Mouse (Mus musculus): ENCODE measurements around the gene Ppp6r3. TPM values are rescaled to one million over a fixed set of nuclear protein-coding genes. Genes with fewer than 3 reads are reported as not detected.

Ppp6r3 gene
- polyA plus RNA-seq, 1 experiment from 2014 or later: 65.1 TPM

DNA sequence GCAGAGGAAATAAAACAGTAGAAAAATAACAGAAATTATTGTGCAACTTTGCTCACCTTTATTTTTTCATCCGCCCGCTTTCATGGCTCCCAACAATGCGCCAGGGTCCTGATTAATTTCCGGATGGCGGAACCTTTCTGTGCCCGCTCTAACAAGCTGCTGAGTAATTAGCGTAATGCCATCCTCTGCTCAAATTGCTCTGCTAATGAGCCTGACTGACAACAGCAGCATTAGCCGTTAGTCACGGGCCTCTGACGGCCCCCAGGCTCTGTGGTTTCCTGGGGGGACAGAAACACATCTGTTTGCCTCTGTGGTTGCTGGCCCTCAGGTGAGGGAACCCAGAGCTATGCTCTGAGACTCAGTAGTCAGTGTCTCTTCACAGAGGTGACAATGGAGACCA is 134.5 kb downstream of the Ppp6r3 start:
- no peaks in the 10 kb centered on the region for H3K9me3 ChIP-seq
- H3K4me3 ChIP-seq: no peak overlapping the region
- no peak overlapping the region for H3K4me2 ChIP-seq (replicated peaks)
- H3K27ac ChIP-seq: no peak overlapping the region
- no peaks in the 10 kb centered on the region for H3K4me1 ChIP-seq
- ATAC-seq (ENCODE audit: low FRiP score, low read depth): no peak
- WGBS: 26% methylated on average over 10 of the region's 10 CpGs
- no peaks in the 10 kb centered on the region for H3K36me3 ChIP-seq
- no peak overlapping the region for H3K9ac ChIP-seq
- no peaks in the 10 kb centered on the region for H3K27me3 ChIP-seq

DNA sequence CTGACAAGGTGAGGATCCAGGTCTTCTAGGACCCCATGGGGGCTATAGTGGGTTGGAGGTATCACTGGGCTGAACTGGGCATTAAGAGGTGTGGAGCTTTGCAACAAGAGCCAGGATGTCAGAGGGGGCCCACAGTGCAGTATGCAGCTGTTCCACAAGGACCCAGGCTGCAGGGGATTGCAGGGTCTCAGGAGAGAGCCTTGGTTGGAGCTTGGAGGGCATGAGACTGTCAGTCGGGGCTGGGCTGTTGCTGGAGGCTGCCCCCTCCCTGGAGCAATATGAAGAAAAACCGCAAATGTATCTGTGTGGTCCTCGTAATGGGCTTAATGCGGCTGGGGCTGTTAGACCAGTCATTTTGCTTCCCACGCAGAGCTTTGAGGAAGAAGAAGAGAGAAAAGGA is 134.9 kb downstream of the Ppp6r3 start:
- no peak overlapping the region for H3K9ac ChIP-seq
- H3K4me3 ChIP-seq: no peak overlapping the region
- WGBS: 31% methylated on average over 5 of the region's 5 CpGs
- no peaks in the 10 kb centered on the region for H3K4me1 ChIP-seq
- no peak overlapping the region for H3K4me2 ChIP-seq (replicated peaks)
- H3K27ac ChIP-seq: no peak overlapping the region
- H3K9me3 ChIP-seq: no peaks in the 10 kb centered on the region
- no peak for ATAC-seq (ENCODE audit: low FRiP score, low read depth)
- H3K36me3 ChIP-seq: no peaks in the 10 kb centered on the region
- H3K27me3 ChIP-seq: no peaks in the 10 kb centered on the region

DNA sequence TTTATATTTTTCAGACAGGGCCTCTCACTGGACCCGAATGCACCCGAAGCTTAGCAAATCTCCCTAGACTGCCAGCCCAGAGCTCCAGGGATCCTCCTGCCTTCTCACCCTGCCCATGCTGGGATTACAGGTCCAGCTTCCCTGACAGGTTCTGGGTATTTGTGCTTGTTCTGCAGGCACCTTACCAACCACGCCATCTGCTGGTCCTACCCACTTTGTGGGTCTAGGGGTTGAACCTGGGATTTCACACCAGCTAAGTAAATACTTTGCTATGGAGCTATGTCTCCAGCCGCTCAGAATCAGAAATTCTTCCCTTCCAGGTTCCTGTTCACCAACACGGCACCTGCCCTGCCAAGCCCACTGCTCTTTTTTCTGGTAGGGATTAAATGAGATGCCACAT is 137.6 kb downstream of the Ppp6r3 start:
- no peak overlapping the region for H3K9ac ChIP-seq
- WGBS: 67% methylated on average over 5 of the region's 5 CpGs
- ATAC-seq (ENCODE audit: low FRiP score, low read depth): no peak

DNA sequence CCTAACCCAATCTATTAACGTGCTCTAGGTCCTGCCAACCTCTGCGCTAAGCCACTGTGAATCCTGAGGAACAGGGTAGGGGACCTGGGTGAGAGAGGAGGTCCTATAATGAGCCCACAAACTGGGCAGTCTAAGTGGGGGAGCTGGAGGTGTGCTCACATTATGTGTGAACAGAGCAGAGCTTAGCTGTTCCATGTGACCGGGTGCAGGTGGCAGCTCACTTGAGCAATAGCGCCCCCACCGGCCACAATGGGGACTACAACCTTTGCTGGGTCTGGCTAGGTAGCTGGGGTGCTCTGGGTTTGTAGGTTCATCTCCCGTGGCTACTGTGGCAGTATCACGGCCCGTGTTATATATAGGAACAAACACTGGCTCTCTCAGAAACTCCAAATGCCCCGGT is 138.7 kb downstream of the Ppp6r3 start:
- no peak overlapping the region for H3K9ac ChIP-seq
- no peaks in the 10 kb centered on the region for H3K9me3 ChIP-seq
- no peak overlapping the region for H3K4me2 ChIP-seq (replicated peaks)
- H3K27ac ChIP-seq: no peak overlapping the region
- WGBS: 63% methylated on average over 9 of the region's 9 CpGs
- no peaks in the 10 kb centered on the region for H3K27me3 ChIP-seq
- H3K36me3 ChIP-seq: no peaks in the 10 kb centered on the region
- no peak overlapping the region for H3K4me3 ChIP-seq
- no peaks in the 10 kb centered on the region for H3K4me1 ChIP-seq
- no peak for ATAC-seq (ENCODE audit: low FRiP score, low read depth)

More for the DNA sequence above, 137.6 kb downstream of the Ppp6r3 start:
- Histone ChIP-seq H3K4me1 (no peaks in the 10 kb centered on the region), H3K4me2 (replicated peaks) (no peak overlapping the region), H3K9me3 (no peaks in the 10 kb centered on the region), H3K4me3 (no peak overlapping the region), H3K36me3 (no peaks in the 10 kb centered on the region), H3K27ac (no peak overlapping the region), H3K27me3 (no peaks in the 10 kb centered on the region)

DNA sequence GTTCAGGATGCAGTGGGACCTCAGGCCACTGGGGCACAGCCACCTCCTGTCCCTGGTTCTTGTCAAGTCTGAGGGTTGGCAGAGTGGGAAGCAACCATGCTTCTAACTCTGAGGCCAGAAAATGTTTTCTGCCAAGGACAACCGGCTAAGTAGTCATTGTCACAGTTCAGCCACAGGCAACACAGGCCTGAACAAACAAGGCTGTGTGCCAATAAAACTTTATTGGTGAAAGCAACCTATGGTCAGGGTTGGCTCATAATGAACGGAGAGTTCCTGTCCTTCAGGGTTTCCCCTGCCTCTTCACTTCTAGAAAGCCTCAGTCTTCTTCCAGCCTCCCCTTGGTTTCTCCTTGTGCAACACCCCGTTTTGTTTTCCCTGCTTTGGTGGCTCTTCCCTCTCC is 139.7 kb downstream of the Ppp6r3 start:
- Histone ChIP-seq H3K27me3 (no peaks in the 10 kb centered on the region), H3K36me3 (no peaks in the 10 kb centered on the region), H3K9ac (no peak overlapping the region), H3K4me3 (no peak overlapping the region), H3K4me2 (replicated peaks) (no peak overlapping the region), H3K4me1 (no peaks in the 10 kb centered on the region), H3K27ac (no peak overlapping the region), H3K9me3 (no peaks in the 10 kb centered on the region)
- no peak for ATAC-seq (ENCODE audit: low FRiP score, low read depth)
- 73% methylated on average over 3 of the region's 3 CpGs for WGBS

DNA sequence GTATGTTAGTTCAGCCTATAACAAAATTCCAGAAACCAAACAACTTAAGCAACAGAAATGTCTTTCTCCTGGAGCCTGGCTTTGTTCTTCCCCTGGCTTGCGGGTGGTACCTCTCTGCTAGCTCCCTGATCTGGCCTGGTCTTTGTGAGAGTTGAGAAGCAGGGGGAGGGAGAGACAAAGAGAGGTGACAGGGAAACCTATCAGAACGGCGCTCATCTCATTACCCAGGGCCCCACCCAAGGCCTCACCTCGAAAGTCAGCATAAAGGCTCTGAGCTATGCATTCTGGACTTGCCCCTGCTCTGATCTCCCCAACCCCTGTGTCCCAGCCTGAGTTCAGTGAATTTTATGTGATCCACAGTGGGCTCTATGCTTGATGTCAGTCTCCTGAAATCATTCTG is 140.9 kb downstream of the Ppp6r3 start:
- no peaks in the 10 kb centered on the region for H3K9me3 ChIP-seq
- WGBS: 38% methylated on average over 4 of the region's 4 CpGs
- ATAC-seq (ENCODE audit: low FRiP score, low read depth): no peak
- no peaks in the 10 kb centered on the region for H3K36me3 ChIP-seq
- H3K27me3 ChIP-seq: no peaks in the 10 kb centered on the region
- H3K4me3 ChIP-seq: no peak overlapping the region
- H3K4me1 ChIP-seq: no peaks in the 10 kb centered on the region
- H3K4me2 ChIP-seq (replicated peaks): no peak overlapping the region
- H3K27ac ChIP-seq: no peak overlapping the region
- no peak overlapping the region for H3K9ac ChIP-seq

DNA sequence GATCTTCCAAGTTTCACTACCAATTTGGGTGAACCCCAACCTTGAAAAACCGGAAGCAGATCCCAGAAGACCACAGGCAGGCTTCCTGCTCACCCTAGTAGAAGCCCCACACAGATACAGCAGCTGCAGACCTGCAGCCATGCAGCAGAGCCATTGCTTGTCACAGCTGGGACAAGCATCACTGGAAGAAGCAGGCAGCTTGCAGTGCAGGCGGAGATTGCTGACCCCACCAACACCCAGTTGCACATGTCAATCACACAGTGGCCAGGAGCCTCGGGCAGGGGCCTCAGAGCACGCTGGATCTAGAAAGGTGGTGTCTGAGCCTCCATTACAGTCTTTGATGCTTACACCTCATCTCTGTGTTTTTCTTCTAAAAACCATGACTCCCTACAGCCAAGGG is 141.4 kb downstream of the Ppp6r3 start:
- Histone ChIP-seq H3K9ac (no peak overlapping the region), H3K4me2 (replicated peaks) (no peak overlapping the region), H3K27ac (no peak overlapping the region), H3K27me3 (no peaks in the 10 kb centered on the region), H3K4me3 (no peak overlapping the region), H3K36me3 (no peaks in the 10 kb centered on the region), H3K4me1 (no peaks in the 10 kb centered on the region), H3K9me3 (no peaks in the 10 kb centered on the region)
- WGBS: 35% methylated on average over 4 of the region's 4 CpGs
- no peak for ATAC-seq (ENCODE audit: low FRiP score, low read depth)

DNA sequence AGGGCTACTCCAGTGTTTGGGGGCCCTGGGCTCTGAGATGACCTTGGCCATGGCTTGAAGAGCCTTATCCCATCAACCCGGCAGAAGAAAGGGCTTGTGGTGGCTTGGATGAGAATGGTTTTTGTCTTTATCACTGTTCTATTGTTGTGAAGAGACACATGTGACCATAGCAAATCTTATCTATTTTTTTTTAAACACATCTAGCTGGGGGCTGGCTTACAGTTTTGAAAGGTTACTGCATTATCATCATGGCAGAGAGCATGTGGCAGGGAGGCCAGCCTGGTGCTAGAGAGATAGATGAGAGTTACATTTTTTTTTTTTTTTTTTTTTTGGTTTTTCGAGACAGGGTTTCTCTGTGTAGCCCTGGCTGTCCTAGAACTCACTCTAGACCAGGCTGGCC is 143.6 kb downstream of the Ppp6r3 start:
- Histone ChIP-seq H3K27me3 (no peaks in the 10 kb centered on the region), H3K4me3 (no peak overlapping the region), H3K4me1 (no peaks in the 10 kb centered on the region), H3K9ac (no peak overlapping the region), H3K36me3 (no peaks in the 10 kb centered on the region), H3K27ac (no peak overlapping the region), H3K9me3 (no peaks in the 10 kb centered on the region), H3K4me2 (replicated peaks) (no peak overlapping the region)
- ATAC-seq (ENCODE audit: low FRiP score, low read depth): no peak
- 92% methylated on average over 2 of the region's 2 CpGs for WGBS

DNA sequence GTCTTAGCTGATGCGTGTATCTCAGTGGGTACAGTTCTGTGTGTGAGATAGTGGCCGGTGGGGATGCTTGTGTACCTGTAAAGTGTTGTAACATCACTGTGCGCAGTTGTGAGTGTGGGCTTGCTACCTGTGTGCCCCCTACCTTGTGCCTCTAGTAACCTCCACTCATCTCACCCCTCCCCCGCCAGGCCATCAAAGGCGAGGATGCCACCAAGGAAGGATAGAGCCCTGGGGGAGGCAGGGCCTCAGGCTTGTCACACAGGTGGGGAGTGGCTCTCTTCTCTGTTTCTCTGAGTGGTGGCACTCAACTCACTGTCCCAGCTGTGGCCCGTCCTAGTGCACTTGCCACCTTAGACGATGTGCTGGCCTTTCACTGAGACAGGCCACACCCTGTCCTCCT is 144.5 kb downstream of the Ppp6r3 start:
- Histone ChIP-seq H3K27ac (no peak overlapping the region), H3K4me2 (replicated peaks) (no peak overlapping the region), H3K27me3 (no peaks in the 10 kb centered on the region), H3K9ac (no peak overlapping the region), H3K36me3 (no peaks in the 10 kb centered on the region), H3K4me1 (no peaks in the 10 kb centered on the region), H3K4me3 (no peak overlapping the region), H3K9me3 (no peaks in the 10 kb centered on the region)
- 57% methylated on average over 7 of the region's 7 CpGs for WGBS
- no peak for ATAC-seq (ENCODE audit: low FRiP score, low read depth)

DNA sequence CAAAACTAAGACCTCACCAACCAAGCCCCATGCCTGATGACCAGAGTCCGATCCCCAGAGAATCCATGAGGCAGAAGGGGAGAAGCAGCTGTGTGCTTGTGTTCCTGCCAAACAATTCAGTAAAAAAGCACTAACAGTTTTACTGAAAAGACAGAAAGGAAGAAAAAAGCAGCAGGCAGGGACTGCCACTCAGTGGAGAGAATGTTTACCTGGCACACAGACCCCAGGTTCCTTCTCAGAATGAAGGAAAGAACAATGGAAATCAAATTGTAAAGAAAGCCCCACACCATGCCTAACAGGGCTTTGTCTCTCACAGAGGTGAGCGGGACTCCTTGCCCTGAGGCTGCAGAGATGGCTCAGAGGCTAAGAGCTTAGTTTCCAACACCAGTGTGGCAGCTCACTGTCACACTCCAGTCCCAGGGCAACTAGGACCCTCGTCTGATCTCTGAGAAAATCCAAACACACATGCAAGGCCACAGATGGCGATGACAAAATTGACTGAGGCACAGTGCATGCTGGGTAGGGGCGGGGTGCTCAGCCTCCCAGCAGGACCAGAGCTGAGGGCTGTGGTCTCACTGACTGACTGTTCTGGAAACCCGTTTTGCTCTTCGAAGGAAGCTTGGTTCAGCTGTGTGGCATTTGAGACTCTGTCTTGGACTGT is 146.3 kb downstream of the Ppp6r3 start:
- ATAC-seq (ENCODE audit: low FRiP score, low read depth): no peak
- Histone ChIP-seq H3K9me3 (no peaks in the 10 kb centered on the region), H3K4me1 (no peaks in the 10 kb centered on the region), H3K36me3 (no peaks in the 10 kb centered on the region), H3K4me3 (no peak overlapping the region), H3K4me2 (replicated peaks) (no peak overlapping the region), H3K27ac (no peak overlapping the region; the same call in 1 of the 2 replicates), H3K27me3 (no peaks in the 10 kb centered on the region), H3K9ac (no peak overlapping the region)
- WGBS: 61% methylated on average over 7 of the region's 7 CpGs

DNA sequence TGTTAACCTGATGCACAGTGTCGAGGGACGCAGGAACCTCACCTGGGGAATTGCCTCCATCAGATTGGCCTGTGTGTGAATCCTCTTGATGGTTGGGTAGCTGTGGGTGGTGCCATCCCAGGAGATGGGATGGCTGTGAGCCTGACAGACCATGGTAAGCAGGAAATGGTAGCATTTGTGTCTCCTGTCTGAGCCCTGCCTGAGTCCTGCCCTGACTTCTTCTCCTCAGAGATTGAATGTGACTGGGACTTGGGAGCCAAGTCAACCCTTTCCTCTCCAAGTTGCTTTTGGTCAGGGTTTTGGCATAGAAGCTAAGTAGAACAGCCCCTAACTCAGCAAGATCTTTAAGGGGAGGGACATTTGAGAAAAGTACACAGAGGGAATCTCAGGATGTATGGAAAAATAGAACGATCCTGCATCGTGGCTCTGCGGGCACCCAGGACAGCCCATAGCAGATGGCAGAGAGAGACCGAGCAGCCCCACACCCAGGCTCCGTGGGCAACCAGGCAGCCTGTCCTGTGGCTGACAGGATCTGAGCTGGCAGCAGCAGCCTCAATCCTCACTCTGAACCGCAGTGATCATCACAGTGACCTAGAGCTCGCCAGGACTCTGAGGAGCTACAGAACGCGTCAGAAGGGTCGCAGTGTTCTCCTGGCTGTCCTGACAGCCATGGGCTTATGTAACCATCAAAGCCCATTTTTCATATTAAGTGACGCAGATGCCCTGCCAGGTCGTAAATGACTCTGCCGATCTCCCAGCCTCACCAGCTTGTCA is 147.3 kb downstream of the Ppp6r3 start:
- no peaks in the 10 kb centered on the region for H3K27me3 ChIP-seq
- no peak overlapping the region for H3K27ac ChIP-seq
- no peak overlapping the region for H3K4me2 ChIP-seq (replicated peaks)
- H3K4me1 ChIP-seq: no peaks in the 10 kb centered on the region
- no peak overlapping the region for H3K4me3 ChIP-seq
- 75% methylated on average over 15 of the region's 15 CpGs for WGBS
- ATAC-seq (ENCODE audit: low FRiP score, low read depth): no peak
- H3K36me3 ChIP-seq: no peaks in the 10 kb centered on the region
- no peaks in the 10 kb centered on the region for H3K9me3 ChIP-seq
- no peak overlapping the region for H3K9ac ChIP-seq

DNA sequence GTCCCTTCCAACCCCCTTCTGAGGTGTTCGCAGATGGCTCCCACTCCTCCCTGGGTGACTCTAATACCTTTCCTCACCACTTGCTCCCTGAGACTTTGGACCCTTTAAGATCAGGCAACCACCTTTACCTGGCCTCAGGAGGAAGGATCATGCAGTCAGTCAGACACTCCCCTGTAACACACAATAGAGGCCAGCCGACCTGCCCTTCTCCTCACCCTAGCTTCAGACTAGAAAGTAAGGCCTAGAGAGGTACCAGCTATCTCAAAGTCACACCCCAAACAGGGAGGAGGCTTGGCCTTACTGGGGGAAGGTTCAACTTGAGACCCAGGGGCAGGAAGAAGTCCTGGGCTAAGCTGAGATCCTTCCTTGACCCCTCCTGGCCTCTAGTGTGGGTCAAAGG is 151.3 kb downstream of the Ppp6r3 start:
- no peak overlapping the region for H3K4me2 ChIP-seq (replicated peaks)
- H3K9me3 ChIP-seq: no peaks in the 10 kb centered on the region
- no peak for ATAC-seq (ENCODE audit: low FRiP score, low read depth)
- no peaks in the 10 kb centered on the region for H3K36me3 ChIP-seq
- H3K9ac ChIP-seq: no peak overlapping the region
- WGBS: 52% methylated on average over 2 of the region's 2 CpGs
- no peaks in the 10 kb centered on the region for H3K4me1 ChIP-seq
- no peaks in the 10 kb centered on the region for H3K27me3 ChIP-seq
- no peak overlapping the region for H3K27ac ChIP-seq
- H3K4me3 ChIP-seq: no peak overlapping the region

DNA sequence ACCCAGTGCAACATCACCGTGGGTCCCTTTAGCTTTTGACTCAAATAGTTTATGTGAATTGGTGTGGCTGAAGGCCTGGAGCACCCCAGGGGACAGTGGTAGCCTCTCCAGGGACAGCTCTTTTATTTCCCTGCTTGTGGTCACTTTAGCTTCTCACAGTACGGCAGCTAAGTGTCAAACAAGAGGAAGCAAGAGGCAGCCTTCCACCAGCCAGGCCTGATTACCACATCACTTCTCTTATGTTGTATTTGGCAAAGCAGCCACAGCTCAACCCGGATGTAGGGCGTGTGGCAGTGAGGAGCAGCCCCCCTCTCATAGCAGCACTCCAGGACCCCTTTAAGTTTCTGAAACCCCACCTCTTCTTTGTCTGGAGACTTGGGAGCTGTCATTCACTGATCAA is 152.6 kb downstream of the Ppp6r3 start:
- ATAC-seq (ENCODE audit: low FRiP score, low read depth): no peak
- H3K27me3 ChIP-seq: no peaks in the 10 kb centered on the region
- H3K4me3 ChIP-seq: no peak overlapping the region
- no peaks in the 10 kb centered on the region for H3K9me3 ChIP-seq
- H3K4me2 ChIP-seq (replicated peaks): no peak overlapping the region
- H3K36me3 ChIP-seq: no peaks in the 10 kb centered on the region
- H3K4me1 ChIP-seq: no peaks in the 10 kb centered on the region
- no peak overlapping the region for H3K9ac ChIP-seq
- 39% methylated on average over 4 of the region's 4 CpGs for WGBS
- no peak overlapping the region for H3K27ac ChIP-seq
